Mouse (Mus musculus): ENCODE measurements around the gene Gm16223. TPM values are rescaled to one million over a fixed set of nuclear protein-coding genes. Genes with fewer than 3 reads are reported as not detected.

The Gm16223 gene
- polyA plus RNA-seq, 1 experiment from 2014 or later, result not detected

- Histone ChIP-seq H3K27me3 (replicated peaks) (no peaks in the 10 kb centered on the region), H3K4me3 (replicated peaks) (no peak overlapping the region), H3K9ac (replicated peaks) (no peak overlapping the region), H3K4me1 (no peaks in the 10 kb centered on the region), H3K9me3 (replicated peaks) (no peaks in the 10 kb centered on the region), H3K27ac (replicated peaks) (no peak overlapping the region), H3K4me2 (no peak overlapping the region), H3K36me3 (no peaks in the 10 kb centered on the region)
- 78% methylated on average over 5 of the region's 5 CpGs for WGBS
- no peak for ATAC-seq (ENCODE audit: low FRiP score)
Observed at GRCm38 (mm10) chr5:42239291-42239690, 171.5 kb downstream of the Gm16223 start.

GRCm38 (mm10) chr5:42239806-42240205 lies 172.0 kb downstream of the Gm16223 start:
- ATAC-seq (ENCODE audit: low FRiP score), result no peak
- no peaks in the 10 kb centered on the region for H3K4me1 ChIP-seq
- no peaks in the 10 kb centered on the region for H3K9me3 ChIP-seq (replicated peaks)
- no peaks in the 10 kb centered on the region for H3K36me3 ChIP-seq
- H3K9ac ChIP-seq (replicated peaks), result no peak overlapping the region
- no peak overlapping the region for H3K4me3 ChIP-seq (replicated peaks)
- no peak overlapping the region for H3K27ac ChIP-seq (replicated peaks)
- H3K27me3 ChIP-seq (replicated peaks), result no peaks in the 10 kb centered on the region
- no peak overlapping the region for H3K4me2 ChIP-seq

- Histone ChIP-seq H3K9me3 (replicated peaks) (no peaks in the 10 kb centered on the region), H3K4me3 (replicated peaks) (no peak overlapping the region), H3K36me3 (no peaks in the 10 kb centered on the region), H3K4me2 (no peak overlapping the region), H3K27me3 (replicated peaks) (no peaks in the 10 kb centered on the region), H3K27ac (replicated peaks) (no peak overlapping the region), H3K9ac (replicated peaks) (no peak overlapping the region), H3K4me1 (no peaks in the 10 kb centered on the region)
- no peak for ATAC-seq (ENCODE audit: low FRiP score)
- 81% methylated on average over 3 of the region's 3 CpGs for WGBS
Observed at GRCm38 (mm10) chr5:42250376-42250775, 182.6 kb downstream of the Gm16223 start.

Other genes with a start within 250 kb of the Gm16223 start
- 29.4 and 30.1 TPM in 2 replicates for gene Bod1l, start 223.6 kb upstream of the Gm16223 start, polyA plus RNA-seq (2015; fragmentation: Nextera tagmentation; extraction: Ambion mirVana)

Data from neural tube, embryonic 15.5 days (tissue).